Mouse (Mus musculus) lung, adult 2 months (tissue): ENCODE measurements around the gene Hba-x.

ENCODE experiments used
- CTCF ChIP-seq: fragments of 200-500 bp; IDR thresholded peaks from 2 replicates; pipeline ENCODE4 v1.5.1; 2011; ENCODE audit warnings: mild to moderate bottlenecking, low read length, control low read depth; ENCODE audit not compliant: insufficient read depth
- POLR2A ChIP-seq: fragments of 200-500 bp; IDR thresholded peaks from 2 replicates; pipeline ENCODE4 v1.6.1; 2011; ENCODE audit warnings: low read depth, mild to moderate bottlenecking, control low read depth, low read length, borderline replicate concordance; ENCODE audit errors: extremely low read depth

GRCm38 (mm10) chr11:32245614-32246013 is 30.6 kb upstream of the Hba-x start:
- no peak for TF ChIP-seq POLR2A
- no peak for TF ChIP-seq CTCF
